Mouse (Mus musculus): ENCODE data around the gene Gpbar1.

Gene Gpbar1

DNA sequence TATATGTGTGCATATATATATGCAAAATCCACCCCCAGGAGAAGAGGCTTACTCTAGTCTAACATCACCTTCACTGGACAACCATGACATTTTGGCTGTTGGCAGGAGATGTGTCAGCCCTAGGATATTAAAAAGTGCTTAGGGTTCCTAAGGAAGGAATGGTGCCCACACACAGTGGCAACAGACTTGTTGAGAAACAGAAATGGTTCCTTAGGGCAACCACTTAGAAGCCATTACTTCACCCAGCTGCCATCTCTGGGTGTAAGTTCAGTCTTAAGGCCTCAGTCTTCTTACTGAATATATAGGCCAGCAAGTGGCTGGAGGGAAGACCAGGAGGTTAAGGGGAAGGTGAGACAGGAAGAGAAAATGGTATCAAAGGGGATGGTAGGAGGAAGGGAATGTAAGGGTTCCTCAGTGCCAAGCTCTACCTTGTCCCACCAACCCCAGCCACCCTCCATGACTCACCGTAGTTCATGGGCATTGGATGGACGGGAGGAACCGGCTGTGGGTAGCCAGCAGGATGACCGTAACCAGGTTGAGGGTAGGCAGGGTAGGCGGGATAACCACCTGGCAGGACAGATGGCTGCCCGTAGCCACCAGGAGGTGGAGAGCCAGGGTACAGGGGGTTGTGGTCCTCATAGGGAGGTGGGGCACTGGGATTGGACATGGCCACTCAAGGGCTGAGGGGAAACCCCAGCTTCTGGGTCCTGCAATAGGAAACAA, 16.5 kb downstream of the Gpbar1 start:
- DNase-seq (ENCODE audit: low spot score in 2 of 2): no peak

DNA sequence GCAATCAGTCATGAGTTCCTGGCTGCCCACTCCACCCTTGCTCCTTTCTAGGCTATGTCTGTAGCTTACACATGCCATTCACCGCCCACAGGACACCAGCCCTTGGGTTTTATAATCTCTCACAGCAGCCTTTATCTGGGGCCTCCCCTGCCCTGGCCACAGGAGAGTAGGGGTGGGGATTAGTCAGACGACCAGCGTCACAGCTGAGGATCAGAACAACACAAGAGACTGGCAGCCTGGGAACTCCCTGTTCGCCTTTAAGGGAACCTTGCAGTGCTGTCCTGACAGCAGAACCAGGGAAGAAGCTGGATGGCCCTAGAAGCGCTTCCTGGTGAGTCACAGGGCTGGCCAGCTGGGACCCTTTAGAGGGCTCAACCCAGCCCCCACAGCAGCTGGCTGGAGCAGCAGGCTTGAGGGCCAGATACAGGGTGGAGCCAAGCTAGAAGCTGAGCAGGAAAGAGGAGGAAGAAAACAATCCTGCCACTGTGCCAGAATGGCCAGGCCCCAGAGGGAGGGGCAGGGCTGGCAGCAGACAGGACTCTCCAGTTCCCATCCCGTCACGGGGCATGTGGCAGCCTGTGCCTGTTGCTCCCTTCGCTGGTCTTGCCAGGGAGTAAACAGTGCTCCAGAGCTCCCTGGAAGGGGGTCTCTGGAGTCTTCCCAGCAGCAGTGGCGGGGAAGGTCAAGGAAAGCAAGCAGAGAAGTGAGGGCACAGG, 17.3 kb downstream of the Gpbar1 start:
- peak; percentile 63 to 75 for DNase-seq (ENCODE audit: low spot score in 2 of 2)

DNA sequence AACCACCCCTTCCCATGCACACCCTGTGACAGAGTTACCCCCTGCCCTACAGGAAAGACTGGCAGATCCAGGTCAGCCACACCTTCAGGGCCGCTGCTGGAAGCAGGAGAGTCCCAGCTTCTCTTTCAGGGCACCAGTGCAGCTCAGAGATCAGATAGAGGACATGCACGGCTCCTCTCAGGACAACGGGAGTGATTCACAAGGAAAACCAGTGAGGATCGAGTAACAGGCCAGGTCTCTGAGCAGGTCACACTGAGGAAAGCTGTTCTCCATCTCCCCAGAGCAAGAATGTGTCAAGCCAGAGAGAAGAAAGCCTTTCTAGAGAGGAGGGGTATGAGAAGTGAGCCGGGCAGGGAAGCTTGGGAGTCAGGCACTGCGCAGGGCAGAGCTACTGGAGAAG, 18.1 kb downstream of the Gpbar1 start:
- DNase-seq (ENCODE audit: low spot score in 2 of 2): peak in 1 of 2 experiments; percentile 58

DNA sequence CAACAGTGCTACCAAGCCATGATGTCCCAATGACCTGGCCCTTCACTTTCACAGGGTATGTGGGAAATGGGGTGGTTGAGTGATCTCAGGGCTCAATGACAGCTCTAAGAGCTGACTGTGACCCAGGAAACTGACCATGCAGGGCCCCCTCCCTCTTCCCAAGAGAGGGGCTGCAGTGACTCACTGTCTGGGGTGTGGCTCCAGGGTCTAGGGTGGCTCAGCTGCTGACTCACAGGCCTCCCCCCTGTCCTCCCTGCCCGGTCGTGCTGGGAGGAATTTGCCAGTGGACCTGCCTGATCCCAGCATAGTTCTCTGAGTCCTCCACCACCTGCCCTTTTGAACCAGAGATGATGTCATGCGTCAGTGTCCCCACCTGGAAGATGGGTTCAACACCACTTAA, 18.9 kb downstream of the Gpbar1 start:
- DNase-seq (ENCODE audit: low spot score in 2 of 2): peak in 1 of 2 experiments; percentile 60

DNA sequence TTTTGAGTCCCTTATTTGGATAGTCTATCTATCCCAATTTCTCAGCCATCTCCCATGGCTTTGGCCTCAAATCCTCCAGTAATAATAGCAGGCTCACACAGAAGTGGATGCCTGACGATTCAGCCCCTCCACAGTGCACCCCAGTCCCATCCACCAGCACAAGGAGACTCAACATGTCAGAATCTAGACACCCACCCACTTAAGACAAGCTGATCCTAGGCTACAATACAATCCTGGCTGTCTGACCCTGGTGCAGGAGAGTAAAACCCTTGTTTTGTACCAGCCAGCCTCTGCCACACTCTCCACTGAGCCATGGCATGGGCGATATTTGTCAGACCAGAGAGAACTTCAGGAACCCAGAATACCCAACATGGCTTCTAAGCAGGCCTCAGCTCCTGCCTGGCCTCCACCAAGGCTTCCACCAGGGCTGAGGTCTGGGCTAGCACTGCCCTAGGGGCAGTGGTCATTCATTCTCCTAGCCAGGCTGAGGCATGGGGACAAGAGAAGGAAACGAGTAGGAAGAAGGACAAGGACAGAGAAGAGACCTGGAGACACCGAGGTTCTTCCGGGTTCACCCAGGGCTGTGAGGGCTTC, 19.9 kb downstream of the Gpbar1 start:
- DNase-seq (ENCODE audit: low spot score in 2 of 2): peak in 1 of 2 experiments; percentile 54

DNA sequence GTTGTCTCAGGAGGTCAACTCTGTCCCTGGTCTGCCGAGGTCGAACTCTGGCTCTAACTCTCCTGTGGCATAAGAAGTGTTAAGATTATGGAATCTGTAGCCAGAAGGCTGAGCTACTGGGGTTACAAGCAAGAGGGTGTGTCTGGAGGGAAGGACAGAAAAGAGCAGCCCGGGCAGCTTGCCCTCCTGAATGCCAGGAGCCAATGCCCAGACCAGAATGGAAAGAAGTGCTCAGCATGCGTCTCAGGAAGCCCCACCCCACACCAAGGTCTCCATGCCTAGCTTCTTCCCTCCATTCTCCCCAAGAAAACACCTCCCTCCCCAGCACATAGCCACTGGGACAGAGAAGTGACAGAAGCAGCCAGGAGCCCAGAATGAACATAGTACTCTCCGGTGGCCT, 20.6 kb downstream of the Gpbar1 start:
- peak in 1 of 2 experiments; percentile 55 for DNase-seq (ENCODE audit: low spot score in 2 of 2)

DNA sequence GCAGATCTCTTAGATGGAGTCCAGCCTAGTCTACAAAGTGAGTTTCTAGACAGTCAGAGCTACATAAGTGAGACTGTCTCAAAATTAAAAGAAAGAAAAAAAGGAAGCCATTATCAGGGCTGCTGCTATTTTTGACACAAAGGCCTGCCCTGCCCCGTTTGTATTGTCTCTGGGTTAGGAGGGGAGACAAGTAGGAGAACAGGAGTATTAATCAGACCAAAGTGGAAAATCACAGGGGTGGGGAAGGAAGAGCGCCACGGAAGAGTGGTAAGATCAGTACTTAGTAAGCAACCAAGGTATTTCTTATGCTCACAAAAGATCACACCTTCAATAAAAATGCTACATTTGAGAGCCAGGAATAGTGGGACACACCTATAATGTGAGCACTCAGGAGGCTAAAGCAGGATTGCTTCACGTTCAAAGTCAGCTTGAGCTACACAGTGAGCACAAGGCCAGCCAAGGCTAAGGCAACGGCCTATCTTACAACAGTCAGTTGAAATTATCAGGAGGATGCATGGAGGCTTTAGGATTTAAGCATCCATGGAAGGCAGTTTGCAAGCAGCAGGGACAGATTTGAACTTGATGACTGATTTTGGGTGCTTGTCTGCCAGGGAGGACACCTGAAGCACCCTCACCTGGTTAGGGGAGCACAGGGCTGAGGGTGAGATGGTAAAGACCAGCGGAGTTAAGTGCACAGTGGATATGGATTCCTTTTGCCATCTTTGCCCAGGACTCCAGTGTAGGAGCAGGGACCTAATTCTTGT, 22.2 kb downstream of the Gpbar1 start:
- DNase-seq (ENCODE audit: low spot score in 2 of 2): no peak

DNA sequence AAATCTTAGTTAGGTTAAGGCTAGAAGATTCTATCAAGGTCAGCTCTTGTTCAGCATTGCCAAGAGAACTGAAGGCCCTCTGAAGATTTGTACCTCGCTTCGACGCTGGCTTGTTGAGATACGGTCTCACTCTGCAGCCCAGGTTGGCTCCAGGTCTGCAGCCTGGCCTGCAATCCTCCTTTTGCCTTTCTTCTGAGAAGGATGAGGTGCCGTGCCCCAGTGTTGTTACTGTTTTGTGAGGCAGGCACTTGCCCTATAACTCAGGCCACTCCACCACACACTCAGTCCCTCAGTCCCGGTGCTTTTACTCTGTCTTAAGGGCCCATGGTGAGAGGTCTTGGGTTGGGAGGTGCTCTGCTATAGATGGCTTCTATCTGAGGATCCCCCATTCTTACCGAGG, 23.9 kb downstream of the Gpbar1 start:
- no peak for DNase-seq (ENCODE audit: low spot score in 2 of 2)

DNA sequence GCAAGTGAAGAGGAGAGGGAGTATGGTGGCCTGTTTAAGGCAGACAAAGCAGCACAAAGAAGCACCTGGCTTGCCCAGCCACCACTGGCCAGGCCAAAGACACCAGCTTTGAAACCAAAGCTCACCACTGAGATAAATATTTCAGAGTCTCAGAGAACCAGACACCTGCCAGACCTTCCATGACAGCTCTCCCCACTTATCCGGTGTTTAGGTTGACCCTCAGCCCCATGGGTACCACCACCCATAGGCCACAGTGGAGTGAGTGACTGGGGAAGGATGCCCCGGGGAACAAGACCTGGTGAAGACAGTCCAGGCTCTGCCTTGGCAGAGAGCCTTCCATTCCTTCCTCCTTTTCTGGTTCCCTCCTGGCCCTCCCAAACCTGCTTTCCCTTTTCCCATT, 24.5 kb downstream of the Gpbar1 start:
- DNase-seq (ENCODE audit: low spot score in 2 of 2): no peak

DNA sequence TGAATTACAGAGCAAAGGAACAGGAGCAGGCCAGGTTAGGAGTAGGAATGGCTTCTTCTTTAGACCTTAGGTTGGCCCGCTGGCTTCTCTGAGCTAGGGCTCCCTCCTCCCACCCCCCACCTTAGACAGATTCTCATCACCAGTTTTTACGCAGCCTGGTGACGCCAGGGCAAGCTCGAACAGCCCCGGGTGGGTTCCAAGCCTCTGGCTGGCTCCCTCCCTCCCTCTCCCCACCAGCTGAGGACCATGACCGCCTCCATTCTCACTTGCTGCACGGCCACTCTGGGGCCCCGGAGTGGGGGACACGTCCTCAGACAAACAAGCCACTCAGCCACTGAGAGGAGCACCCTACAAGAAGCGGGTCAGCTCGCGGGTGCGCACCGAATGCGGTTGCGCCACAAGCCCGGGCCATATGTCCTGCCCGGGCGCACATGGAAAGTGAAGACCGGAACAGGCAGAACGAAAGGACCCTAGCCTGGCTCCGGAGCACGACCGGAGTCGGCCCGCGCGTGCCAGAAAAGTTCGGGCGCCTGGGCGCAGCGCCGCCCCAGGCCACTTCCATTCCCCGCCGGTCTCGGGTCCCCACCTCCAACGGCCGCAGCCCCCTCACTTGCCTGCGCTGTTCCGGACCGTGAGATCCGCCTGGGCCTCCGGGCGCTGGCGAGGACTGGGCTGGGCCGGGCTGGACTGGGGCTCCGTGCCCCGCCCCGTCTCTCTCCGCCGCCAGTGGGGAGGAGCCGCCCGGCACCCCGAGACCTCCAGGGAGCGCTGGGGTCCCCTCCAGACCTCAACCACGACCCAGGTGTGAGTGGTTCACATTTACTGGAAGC, 25.4 kb downstream of the Gpbar1 start:
- peak; percentile 65 to 85 for DNase-seq (ENCODE audit: low spot score in 2 of 2)

DNA sequence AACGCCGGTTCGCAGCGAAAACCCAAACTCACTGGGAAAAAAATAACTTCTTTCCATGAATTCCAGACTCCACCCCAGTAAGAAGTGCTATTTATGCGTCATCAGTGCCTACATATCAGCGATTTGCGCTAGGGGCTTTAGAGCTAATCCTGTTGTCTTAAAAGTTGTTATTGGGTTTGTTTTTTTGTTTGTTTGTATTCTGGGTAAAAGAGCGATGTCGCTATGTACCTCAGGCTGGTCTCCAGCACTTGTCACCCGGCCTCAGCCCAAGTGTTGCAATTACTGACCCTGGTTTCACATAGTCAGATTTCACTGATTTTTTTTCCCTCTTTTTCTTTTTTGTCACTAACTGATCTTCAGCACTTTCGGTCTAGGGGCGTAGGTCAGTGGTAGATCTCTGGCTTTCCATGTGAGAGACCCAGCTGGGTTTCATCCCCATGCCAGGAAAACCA, 26.0 kb downstream of the Gpbar1 start:
- DNase-seq (ENCODE audit: low spot score in 2 of 2): no peak

DNA sequence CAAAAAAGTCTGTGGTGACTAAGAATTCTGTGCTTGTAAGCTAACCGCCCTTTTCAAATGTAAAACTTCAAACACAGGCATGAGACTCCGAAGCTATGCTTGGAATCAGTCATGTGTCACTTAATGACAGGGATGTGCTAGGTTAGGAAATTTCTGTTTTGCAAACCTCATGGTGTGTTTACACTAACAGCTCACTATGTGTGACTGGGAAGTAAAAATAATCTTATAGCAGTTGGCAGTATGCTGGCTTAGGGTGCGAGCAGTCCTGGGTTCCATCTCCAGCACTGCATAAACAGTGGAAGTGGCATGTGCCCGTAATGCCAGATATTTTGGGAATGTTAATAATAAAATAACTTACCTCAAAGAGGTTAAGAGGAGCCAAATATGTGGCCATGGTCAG, 26.6 kb downstream of the Gpbar1 start:
- DNase-seq (ENCODE audit: low spot score in 2 of 2): no peak

DNA sequence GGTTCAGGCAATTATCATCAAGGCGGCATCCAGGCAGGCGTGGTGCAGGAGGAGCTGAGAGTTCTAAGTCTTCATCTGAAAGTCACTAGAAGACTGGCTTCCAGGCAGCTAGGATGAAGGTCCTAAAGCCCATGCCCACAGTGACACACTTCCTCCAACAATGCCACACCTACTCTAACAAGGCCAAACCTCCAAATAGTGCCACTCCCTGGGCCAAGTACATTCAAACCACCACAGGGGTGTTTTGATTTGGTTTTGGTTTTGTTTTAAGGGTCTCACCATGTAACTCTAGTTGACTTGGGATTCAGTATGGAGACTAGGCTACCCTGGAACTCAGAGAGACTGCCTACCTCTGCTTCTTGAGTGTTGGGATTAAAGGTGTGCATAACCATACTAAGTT, 27.2 kb downstream of the Gpbar1 start, which contains the start of gene Tmbim1:
Gene Tmbim1, minus strand, starts transcription at position 101 of the 400 bp plus-strand sequence.
- no peak for DNase-seq (ENCODE audit: low spot score in 2 of 2)

DNA sequence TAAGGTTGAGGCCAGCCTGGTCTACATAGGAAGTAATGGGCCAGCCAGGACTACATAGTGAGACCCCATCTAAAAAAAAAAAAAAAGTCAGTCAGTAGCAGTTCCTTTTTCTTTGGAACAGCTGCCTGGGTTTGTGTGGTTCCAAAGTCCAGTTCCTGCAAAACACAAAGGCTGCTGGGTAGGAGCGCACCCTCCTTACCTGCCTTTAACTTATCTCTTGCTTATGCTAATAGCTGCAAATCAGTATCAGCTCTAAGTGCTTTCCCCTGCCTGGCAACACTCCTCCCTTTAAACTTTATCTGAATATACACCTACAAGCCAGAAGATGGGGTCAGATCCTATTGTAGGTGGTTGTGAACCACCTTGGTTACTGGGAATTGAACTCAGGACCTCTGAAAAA, 28.8 kb downstream of the Gpbar1 start:
- no peak for DNase-seq (ENCODE audit: low spot score in 2 of 2)

DNA sequence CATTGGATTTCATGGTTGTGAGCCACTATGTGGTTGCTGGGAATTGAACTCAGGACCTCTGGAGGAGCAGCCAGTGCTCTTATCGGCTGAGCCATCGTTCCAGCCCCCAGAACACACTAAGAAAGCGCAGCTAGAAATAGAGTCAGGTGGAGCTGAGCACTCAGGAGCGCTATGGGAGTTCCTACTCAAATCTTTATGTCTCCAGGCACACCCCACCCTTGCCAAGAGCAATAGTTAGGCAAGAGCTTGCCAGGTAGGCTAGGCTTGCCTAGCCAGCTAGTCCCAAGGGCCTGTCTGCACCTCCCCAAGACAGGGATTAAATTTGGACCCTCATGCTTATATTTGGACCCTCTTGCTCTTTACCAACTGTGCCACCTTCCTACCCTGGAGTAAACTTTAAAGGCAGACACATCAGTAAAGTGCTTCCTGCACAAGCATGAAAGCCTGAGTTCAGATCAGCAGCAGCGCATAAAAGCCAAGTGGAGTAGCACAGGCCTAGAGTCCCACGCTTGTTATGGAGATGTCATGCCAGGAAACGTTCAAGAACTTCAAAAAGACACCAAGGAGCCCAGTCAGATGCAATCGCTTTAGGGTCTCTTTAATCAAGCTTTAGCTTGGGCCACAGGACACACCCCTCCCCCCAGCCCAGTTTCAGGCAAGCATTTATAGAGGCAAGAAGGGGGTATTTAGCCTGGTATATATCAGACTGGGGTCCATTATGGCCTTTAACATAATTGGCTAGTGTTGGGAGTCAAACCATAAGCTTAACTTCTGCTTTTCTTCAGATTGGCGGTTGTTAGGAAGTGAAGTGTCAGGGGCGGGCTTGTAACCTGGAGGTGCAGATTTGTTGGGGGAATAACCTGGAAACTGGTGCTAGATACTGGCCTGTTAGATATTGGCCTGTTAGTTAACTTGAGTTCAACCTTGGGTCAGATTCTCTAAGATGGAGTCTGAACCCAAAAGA, 29.9 kb downstream of the Gpbar1 start:
- no peak for DNase-seq (ENCODE audit: low spot score in 2 of 2)

DNA sequence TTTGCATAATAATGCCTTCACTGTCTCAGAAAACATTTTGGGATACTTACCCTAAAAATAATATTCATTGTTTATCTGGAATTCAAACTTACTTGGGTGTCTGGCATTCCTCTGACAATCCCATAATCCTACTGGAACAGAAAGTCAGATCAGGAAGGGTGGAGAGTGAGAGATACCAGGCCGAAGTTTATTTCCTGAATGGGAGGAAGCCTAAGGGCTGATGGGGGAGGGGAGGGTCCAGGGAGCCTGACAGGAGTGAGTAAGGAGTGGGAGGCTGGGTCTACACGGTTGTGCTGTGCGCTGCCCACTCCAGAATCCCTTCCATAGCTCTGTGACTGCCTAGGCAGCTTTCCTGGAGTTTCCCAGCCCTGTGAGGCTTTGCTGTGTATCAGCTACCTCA, 31.4 kb downstream of the Gpbar1 start:
- DNase-seq (ENCODE audit: low spot score in 2 of 2): no peak

DNA sequence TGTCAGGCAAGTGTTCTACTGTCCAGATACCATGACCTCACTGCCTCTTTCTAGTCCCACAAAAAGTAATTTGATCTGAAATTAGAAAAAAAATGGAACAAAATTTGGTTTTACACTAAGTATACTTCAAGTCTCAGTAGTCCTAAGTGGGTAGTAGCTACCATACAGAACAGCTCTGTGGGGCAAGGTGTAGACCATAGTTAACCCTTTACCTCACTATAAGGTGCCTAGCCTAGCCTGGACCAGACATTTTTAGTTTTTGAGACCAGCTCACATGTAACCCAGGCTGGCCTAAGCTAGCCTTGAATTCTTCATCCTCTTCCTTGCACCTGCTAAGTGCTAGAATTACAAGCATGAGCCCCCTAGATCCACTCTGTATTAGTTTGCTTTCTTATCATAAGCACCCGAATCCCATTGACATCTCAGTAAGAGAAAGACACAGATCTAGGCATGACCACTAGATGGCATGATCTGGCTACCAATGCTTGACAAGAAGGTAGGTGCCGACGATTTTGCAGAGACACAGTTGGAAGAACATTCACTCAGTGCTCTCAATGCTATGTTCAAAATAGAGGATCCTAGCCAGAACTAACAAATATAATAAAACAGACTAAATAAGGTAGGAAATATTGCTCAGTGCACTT, 34.8 kb downstream of the Gpbar1 start:
- peak in 1 of 2 experiments; percentile 58 for DNase-seq (ENCODE audit: low spot score in 2 of 2)

DNA sequence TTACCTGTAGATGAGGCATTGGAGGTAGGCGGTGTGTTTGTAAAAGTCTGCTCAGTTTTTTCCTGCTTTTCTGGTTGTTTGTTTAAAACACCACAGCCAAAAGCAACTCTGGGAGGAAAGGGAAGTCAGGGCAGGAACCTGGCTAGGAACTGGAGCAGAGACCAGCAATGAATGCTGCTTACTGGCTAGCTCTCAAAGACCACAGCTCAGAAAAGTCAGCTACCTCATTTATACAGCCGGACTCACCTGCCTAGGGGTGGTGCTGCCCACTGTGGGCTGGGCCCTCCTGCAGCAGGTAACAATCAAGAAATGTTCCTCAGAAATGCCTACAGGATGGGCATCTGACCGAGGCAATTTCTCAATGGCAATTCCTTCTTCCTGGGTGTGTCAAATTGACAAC, 36.4 kb downstream of the Gpbar1 start:
- DNase-seq (ENCODE audit: low spot score in 2 of 2): no peak

DNA sequence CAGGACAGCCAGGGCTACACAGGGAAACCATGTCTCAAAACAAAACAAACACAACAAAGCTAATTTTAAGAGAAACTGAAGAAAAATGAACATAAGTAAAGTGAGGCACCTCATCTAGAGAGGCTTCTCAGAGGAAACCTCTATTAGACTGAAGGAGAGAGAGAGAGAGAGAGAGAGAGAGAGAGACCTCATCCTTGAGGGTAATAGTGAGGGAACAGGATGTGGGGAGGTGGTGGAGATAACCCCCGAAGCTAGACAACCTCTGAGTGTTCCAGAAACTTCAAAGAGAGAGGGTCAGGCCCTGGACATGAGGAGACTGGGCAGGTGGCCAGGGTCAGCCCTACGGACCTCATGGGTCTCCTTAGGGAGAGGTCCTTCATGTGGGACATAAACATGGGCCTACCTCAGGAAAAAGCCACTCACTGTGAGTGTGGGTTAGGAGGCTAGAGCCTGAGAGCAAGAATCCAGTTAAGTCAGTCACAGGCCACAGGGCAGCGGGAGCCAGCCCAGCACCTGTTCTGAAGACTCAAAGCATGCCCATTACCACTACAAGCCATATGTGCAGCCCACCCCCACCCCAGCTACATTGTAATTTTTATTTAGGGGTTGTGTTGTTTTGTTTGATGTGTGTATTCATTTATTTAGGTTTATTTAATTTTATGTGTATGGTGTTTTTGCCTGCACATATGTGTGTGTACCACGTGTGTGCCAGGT, 37.9 kb downstream of the Gpbar1 start:
- no peak for DNase-seq (ENCODE audit: low spot score in 2 of 2)
